Mouse (Mus musculus): ENCODE measurements at regions not wholly inside any gene's neighbourhood (a gene's known extent, or its start where the extent isn't known, plus 50 kb on each side); places are given as distances from the start of the nearest gene placed in this dataset.
A peak's percentile ranks its signal among the peaks of the same experiment; 100 is the strongest.

DNA sequence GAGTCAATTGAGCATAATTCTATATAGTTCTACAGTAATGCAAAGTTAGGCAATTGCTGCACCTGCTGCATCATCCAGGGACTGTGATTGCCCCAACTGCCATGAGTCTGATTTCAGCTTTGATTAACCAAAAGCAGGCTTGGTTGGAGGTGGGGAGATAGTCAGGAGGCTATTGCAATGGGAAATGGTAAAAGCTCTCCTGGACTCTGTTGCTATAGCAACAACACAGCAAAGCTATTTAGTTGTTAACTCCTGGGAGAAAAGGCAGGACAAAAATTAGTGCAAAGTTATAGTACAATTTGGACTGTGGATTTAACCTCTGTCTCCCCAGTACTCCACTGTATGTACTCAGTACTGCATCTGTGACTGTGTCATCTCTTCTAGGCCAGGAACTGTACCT is 51.7 kb upstream of the Rasgrf1 start:
- Histone ChIP-seq H3K36me3 (ENCODE audit: control insufficient read depth, insufficient read depth) (no peaks in the 10 kb centered on the region), H3K4me3 (ENCODE audit: low read length) (no peak overlapping the region), H3K27me3 (ENCODE audit: control insufficient read depth, insufficient read depth, low read length) (no peaks in the 10 kb centered on the region), H3K9ac (ENCODE audit: low read length) (no peak overlapping the region), H3K4me1 (ENCODE audit: control insufficient read depth, insufficient read depth, low read length) (no peaks in the 10 kb centered on the region), H3K9me3 (replicated peaks; ENCODE audit: control insufficient read depth, low read length) (no peaks in the 10 kb centered on the region), H3K27ac (ENCODE audit: low read length) (no peak overlapping the region), H3K4me2 (ENCODE audit: low read depth, low read length) (no peak overlapping the region)
- no peak for ATAC-seq (replicated peaks; ENCODE audit: extremely low read depth, insufficient read depth, low FRiP score)

DNA sequence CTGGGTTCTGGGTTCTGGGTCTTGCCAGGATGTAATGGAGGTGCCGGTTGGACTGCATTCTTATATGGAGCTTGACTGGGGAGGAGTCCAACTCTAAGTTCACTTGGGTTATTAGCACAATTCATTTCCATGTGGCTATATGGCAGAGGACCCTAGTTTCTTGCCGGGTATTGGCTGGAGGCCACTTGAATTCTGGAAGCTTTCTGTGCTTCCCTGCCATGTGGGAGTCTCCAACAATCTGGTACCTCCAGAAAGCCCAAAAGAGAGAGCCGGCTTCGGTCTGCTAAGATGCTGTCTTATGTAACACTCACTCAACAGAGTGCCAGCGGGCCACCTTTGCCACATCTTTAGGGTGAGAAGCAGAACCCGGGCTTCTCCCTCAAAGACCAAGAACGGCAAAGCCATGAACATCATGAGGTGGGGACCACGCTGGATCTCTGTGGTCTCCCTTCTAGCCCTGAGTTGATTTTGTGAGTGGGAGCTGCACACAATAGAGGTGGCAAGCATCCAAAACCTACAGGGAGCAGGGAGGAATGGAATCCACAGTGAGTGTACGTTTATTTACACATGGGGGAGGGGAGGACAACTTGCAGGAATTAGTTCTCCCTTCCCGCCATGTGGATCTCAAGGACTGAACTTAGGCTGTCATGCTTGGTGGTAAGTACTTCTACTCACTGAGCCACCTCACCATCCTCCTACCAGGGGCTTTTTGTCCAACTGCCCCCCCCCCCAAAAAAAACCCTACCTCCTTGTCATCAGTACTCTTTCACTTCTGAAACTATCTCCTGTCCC is 59.0 kb upstream of the Rasgrf1 start:
- Histone ChIP-seq H3K9ac (ENCODE audit: low read length) (no peak overlapping the region), H3K36me3 (ENCODE audit: control insufficient read depth, insufficient read depth) (no peaks in the 10 kb centered on the region), H3K4me3 (ENCODE audit: low read length) (no peak overlapping the region), H3K27ac (ENCODE audit: low read length) (no peak overlapping the region), H3K4me2 (ENCODE audit: low read depth, low read length) (no peak overlapping the region), H3K4me1 (ENCODE audit: control insufficient read depth, insufficient read depth, low read length) (no peaks in the 10 kb centered on the region), H3K9me3 (replicated peaks; ENCODE audit: control insufficient read depth, low read length) (no peaks in the 10 kb centered on the region), H3K27me3 (ENCODE audit: control insufficient read depth, insufficient read depth, low read length) (no peaks in the 10 kb centered on the region; the same call in 1 of the 2 replicates)
- ATAC-seq (replicated peaks; ENCODE audit: extremely low read depth, insufficient read depth, low FRiP score): no peak
- 70% methylated on average over 10 of the region's 10 CpGs for WGBS

DNA sequence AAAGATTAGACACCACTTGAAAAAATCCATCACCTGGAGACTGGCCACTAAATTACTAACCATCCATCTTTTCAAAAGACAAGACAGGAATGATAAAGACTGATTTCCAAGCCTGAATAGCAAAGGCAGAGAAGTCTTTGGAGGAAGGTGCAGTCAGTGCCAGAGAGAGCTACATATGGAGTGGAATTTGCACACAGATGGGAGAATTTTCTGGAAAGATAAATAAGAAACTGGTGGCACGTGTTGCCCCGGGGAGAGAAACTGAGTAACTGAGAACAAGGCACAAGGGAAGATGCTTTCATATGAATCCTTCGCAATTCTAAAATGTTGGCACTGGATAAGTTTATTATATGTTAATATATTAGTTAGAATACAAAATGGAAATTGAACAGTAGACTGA is 59.8 kb upstream of the Rasgrf1 start:
- Histone ChIP-seq H3K36me3 (ENCODE audit: control insufficient read depth, insufficient read depth) (no peaks in the 10 kb centered on the region), H3K9ac (ENCODE audit: low read length) (no peak overlapping the region), H3K27ac (ENCODE audit: low read length) (no peak overlapping the region), H3K27me3 (ENCODE audit: control insufficient read depth, insufficient read depth, low read length) (no peaks in the 10 kb centered on the region; the same call in 1 of the 2 replicates), H3K4me3 (ENCODE audit: low read length) (no peak overlapping the region), H3K9me3 (replicated peaks; ENCODE audit: control insufficient read depth, low read length) (no peaks in the 10 kb centered on the region), H3K4me1 (ENCODE audit: control insufficient read depth, insufficient read depth, low read length) (no peaks in the 10 kb centered on the region), H3K4me2 (ENCODE audit: low read depth, low read length) (no peak overlapping the region)
- 88% methylated on average over 3 of the region's 3 CpGs for WGBS
- no peak for ATAC-seq (replicated peaks; ENCODE audit: extremely low read depth, insufficient read depth, low FRiP score)

DNA sequence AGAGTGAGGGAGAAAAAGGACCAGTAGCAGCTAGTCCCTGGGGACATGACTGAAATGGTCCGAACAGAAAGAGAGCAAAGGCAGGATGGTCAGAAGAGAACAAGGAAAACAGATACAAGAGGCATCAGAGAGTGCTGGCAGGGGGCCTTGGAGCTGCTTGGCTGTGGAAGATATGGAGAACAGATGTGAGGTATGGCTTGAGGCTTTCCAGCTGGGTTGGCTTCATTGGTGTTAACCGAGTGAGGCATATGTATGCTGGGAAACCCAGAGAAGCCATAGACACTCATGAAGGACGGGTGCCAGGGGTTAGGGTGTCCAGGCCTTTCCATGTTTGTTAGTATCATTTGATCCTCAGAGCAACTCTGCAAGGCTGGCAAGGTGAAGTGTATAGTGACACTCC is 61.1 kb upstream of the Rasgrf1 start:
- Histone ChIP-seq H3K4me3 (ENCODE audit: low read length) (no peak overlapping the region), H3K9me3 (replicated peaks; ENCODE audit: control insufficient read depth, low read length) (no peaks in the 10 kb centered on the region), H3K27ac (ENCODE audit: low read length) (no peak overlapping the region), H3K4me2 (ENCODE audit: low read depth, low read length) (no peak overlapping the region), H3K9ac (ENCODE audit: low read length) (no peak overlapping the region), H3K4me1 (ENCODE audit: control insufficient read depth, insufficient read depth, low read length) (no peaks in the 10 kb centered on the region), H3K27me3 (ENCODE audit: control insufficient read depth, insufficient read depth, low read length) (no peaks in the 10 kb centered on the region; the same call in 1 of the 2 replicates), H3K36me3 (ENCODE audit: control insufficient read depth, insufficient read depth) (no peaks in the 10 kb centered on the region)
- ATAC-seq (replicated peaks; ENCODE audit: extremely low read depth, insufficient read depth, low FRiP score): no peak
- 57% methylated on average over 3 of the region's 3 CpGs for WGBS

DNA sequence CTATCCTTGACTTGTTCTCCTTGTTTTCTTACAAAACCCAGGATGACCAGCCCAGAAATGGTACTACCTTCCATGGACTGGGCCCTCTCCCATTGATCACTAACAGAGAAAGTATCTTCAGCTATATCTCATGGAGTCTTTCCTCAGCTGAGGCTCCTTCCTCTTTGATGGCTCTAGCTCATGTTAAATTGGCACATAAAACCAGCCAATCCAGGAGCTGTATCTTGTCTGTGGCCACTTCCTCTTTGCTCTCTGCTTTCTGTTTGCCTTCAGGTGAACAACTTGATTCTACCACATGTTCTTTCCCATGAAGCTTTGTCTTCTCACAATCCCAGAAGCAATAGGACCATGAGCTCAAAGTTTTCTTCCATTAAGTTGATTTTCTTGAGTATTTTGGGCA is 62.7 kb upstream of the Rasgrf1 start:
- no peak for ATAC-seq (replicated peaks; ENCODE audit: extremely low read depth, insufficient read depth, low FRiP score)
- Histone ChIP-seq H3K27me3 (ENCODE audit: control insufficient read depth, insufficient read depth, low read length) (no peaks in the 10 kb centered on the region; the same call in 1 of the 2 replicates), H3K9ac (ENCODE audit: low read length) (no peak overlapping the region), H3K36me3 (ENCODE audit: control insufficient read depth, insufficient read depth) (no peaks in the 10 kb centered on the region), H3K9me3 (replicated peaks; ENCODE audit: control insufficient read depth, low read length) (no peaks in the 10 kb centered on the region), H3K4me2 (ENCODE audit: low read depth, low read length) (no peak overlapping the region), H3K4me1 (ENCODE audit: control insufficient read depth, insufficient read depth, low read length) (no peaks in the 10 kb centered on the region), H3K4me3 (ENCODE audit: low read length) (no peak overlapping the region), H3K27ac (ENCODE audit: low read length) (no peak overlapping the region)

DNA sequence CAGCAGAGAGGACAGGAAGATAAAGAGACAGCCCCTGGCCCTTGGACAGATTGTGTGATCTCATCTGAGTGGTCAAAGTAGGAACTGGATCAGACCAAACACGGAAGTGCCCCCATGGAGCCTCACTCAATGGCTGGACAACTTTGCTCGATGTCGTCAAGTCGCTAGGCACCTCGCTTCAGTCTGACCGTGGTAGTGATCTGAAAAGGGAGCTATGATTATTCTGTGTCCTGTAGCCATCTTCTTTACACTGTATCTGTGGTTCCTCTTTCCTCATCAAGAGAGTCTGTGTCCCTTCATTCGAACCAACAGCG is 67.0 kb upstream of the Rasgrf1 start:
- no peak overlapping the region for H3K27ac ChIP-seq (ENCODE audit: low read length)
- no peak overlapping the region for H3K4me3 ChIP-seq (ENCODE audit: low read length)
- H3K36me3 ChIP-seq (ENCODE audit: control insufficient read depth, insufficient read depth): no peaks in the 10 kb centered on the region
- no peaks in the 10 kb centered on the region for H3K4me1 ChIP-seq (ENCODE audit: control insufficient read depth, insufficient read depth, low read length)
- H3K27me3 ChIP-seq (ENCODE audit: control insufficient read depth, insufficient read depth, low read length): no peaks in the 10 kb centered on the region
- no peak overlapping the region for H3K9ac ChIP-seq (ENCODE audit: low read length)
- no peaks in the 10 kb centered on the region for H3K9me3 ChIP-seq (replicated peaks; ENCODE audit: control insufficient read depth, low read length)
- WGBS: 77% methylated on average over 8 of the region's 8 CpGs
- no peak for ATAC-seq (replicated peaks; ENCODE audit: extremely low read depth, insufficient read depth, low FRiP score)
- no peak overlapping the region for H3K4me2 ChIP-seq (ENCODE audit: low read depth, low read length)

DNA sequence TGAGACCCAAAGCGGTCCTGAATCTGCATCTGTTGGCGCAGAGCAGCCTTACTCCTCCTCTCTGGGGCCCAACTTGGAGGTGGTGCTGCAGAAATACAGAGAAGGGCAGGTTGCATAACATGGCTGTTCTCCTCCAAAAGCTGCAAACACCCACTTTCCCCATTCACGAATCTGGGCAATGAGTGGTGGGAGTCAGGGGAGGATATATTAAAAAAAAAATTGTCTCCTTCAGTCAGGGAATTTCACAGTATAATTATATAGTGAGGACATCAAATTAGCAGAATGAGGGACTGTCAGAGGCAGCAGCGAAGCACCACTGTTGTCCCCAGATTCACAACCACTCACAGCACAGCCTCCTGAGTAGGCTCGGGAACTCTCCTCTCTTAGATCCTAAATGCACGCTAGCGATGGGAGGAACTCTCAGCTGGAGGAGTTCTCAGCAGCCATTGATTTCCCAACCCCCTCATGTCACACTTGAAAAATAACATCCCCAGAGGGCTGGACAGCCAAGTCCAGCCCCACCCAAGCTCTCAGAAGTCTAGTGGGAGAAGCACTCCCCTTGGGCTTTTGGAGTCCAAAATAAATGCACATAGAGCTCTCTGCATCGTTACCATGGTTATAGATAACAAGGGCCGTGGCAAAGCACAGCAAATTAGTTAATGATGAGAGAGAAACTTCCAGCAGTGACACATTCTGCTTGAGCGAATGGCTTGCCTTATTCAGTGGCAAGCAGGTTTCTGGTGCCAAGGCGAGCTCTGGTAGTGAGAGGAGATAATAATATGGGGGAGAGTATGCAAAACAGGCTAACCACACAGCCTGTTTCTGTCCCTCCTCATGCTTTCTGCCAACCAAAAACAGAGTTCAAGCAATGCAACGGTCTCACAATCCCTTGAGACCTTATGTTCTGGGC is 67.6 kb upstream of the Rasgrf1 start:
- peak; percentile 18; the same call in 1 of the 2 replicates for ATAC-seq (replicated peaks; ENCODE audit: extremely low read depth, insufficient read depth, low FRiP score)
- no peaks in the 10 kb centered on the region for H3K27me3 ChIP-seq (ENCODE audit: control insufficient read depth, insufficient read depth, low read length)
- no peaks in the 10 kb centered on the region for H3K4me1 ChIP-seq (ENCODE audit: control insufficient read depth, insufficient read depth, low read length)
- no peak overlapping the region for H3K4me3 ChIP-seq (ENCODE audit: low read length)
- H3K4me2 ChIP-seq (ENCODE audit: low read depth, low read length): no peak overlapping the region
- no peak overlapping the region for H3K9ac ChIP-seq (ENCODE audit: low read length)
- 47% methylated on average over 12 of the region's 12 CpGs for WGBS
- H3K36me3 ChIP-seq (ENCODE audit: control insufficient read depth, insufficient read depth): no peaks in the 10 kb centered on the region
- H3K27ac ChIP-seq (ENCODE audit: low read length): no peak overlapping the region
- no peaks in the 10 kb centered on the region for H3K9me3 ChIP-seq (replicated peaks; ENCODE audit: control insufficient read depth, low read length)

DNA sequence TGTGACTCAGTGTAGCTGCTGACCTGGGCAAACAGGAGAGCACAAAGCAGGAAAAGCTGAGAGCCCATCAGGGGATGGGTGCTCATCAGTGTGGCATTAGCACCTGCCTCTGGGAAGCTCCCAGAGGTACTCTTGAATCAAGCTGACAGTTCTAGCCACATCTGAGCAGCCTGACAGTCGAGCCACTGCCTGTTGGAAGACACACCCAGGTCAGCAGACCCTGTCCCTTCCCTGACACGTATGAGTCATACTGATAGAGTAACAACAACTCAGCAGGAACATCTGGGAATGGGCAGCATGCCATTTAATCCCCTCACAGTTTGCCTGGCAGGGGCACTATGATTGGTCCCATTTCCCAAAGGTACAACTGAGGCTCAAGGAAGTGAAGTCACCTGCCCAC is 68.3 kb upstream of the Rasgrf1 start:
- no peak for ATAC-seq (replicated peaks; ENCODE audit: extremely low read depth, insufficient read depth, low FRiP score)
- no peaks in the 10 kb centered on the region for H3K9me3 ChIP-seq (replicated peaks; ENCODE audit: control insufficient read depth, low read length)
- no peaks in the 10 kb centered on the region for H3K4me1 ChIP-seq (ENCODE audit: control insufficient read depth, insufficient read depth, low read length)
- no peak overlapping the region for H3K4me2 ChIP-seq (ENCODE audit: low read depth, low read length)
- no peaks in the 10 kb centered on the region for H3K27me3 ChIP-seq (ENCODE audit: control insufficient read depth, insufficient read depth, low read length)
- H3K4me3 ChIP-seq (ENCODE audit: low read length): no peak overlapping the region
- H3K9ac ChIP-seq (ENCODE audit: low read length): no peak overlapping the region
- no peaks in the 10 kb centered on the region for H3K36me3 ChIP-seq (ENCODE audit: control insufficient read depth, insufficient read depth)
- 23% methylated on average over 2 of the region's 2 CpGs for WGBS
- H3K27ac ChIP-seq (ENCODE audit: low read length): no peak overlapping the region

DNA sequence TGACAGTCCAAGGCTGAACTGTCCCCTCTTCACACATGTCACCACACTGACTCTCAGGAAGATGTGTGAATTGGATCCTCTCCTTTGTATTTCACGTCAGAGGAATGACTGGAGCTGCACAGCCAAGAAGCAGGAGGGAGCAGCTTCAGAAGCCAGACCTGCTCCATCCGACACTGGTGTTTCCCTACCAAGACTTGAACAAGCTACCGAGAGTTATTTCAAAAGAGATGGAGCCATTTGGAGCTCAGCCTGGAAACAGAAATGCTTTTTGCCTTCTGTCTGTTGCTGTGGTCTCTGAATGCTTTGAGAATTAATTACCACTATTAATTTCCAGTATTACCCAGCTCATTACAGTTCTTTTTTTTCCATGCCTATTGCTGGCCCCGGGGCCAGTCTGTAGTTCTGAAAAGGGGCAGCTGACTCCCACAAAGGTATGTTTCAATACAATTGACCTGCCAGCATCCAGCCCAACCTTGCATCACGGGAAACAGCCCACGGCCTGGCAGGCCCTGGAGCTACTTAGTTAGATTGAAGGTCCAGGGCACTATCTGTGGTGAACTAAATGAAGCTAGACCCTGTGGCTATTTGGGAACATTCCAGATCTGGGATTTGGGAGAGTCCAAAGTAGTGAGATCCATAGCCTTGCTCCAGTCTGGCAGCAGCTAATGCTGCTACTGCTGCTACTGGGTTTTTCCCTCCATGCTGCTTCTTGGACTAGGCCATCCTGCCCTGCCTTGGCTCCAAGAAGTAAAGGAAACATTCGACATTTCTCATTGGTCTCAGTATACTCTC is 73.1 kb upstream of the Rasgrf1 start:
- Histone ChIP-seq H3K4me2 (ENCODE audit: low read depth, low read length) (no peak overlapping the region), H3K27me3 (ENCODE audit: control insufficient read depth, insufficient read depth, low read length) (no peaks in the 10 kb centered on the region), H3K9me3 (replicated peaks; ENCODE audit: control insufficient read depth, low read length) (no peaks in the 10 kb centered on the region), H3K4me1 (ENCODE audit: control insufficient read depth, insufficient read depth, low read length) (no peaks in the 10 kb centered on the region), H3K36me3 (ENCODE audit: control insufficient read depth, insufficient read depth) (no peaks in the 10 kb centered on the region), H3K4me3 (ENCODE audit: low read length) (no peak overlapping the region), H3K27ac (ENCODE audit: low read length) (no peak overlapping the region), H3K9ac (ENCODE audit: low read length) (no peak overlapping the region)
- no peak for ATAC-seq (replicated peaks; ENCODE audit: extremely low read depth, insufficient read depth, low FRiP score)
- 78% methylated on average over 7 of the region's 7 CpGs for WGBS

Data from heart, embryonic 16.5 days (tissue).